Mouse (Mus musculus) c-Kit-positive CD71-positive TER-119-positive erythroid progenitor cells, embryonic 14.5 days (primary cell): ENCODE results near the gene Epb41l3.

ENCODE experiments used
- DNase-seq: peaks from one replicate; pipeline ENCODE4 v3.0.0-alpha.2; 2013; ENCODE audit warnings: low spot score

The Epb41l3 gene

GRCm38 (mm10) chr17:69237172-69237571 is 161.7 kb downstream of the Epb41l3 start:
- DNase-seq = no peak

- DNase-seq = no peak
These were observed 163.4 kb downstream of the Epb41l3 start for GRCm38 (mm10) chr17:69238810-69239373.

DNA sequence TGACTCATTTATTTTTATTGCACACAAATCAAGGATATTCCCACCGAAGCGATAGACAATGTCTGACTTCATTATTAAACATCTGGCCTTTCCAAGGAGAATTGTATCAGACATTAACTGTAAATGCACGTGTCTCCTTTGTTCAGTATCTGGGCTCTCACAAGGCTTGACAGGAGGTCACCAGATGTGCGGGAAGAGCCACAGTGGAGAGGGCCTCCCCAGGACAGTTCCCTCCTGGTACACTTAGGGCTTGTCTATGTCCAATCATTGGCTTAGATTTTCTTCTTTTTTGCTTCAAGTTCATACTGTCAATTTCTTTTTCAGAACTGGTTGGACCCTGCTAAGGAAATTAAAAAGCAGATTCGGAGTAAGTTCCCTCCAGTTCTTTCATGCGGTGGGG is 163.9 kb downstream of the Epb41l3 start:
- DNase-seq = no peak

DNA sequence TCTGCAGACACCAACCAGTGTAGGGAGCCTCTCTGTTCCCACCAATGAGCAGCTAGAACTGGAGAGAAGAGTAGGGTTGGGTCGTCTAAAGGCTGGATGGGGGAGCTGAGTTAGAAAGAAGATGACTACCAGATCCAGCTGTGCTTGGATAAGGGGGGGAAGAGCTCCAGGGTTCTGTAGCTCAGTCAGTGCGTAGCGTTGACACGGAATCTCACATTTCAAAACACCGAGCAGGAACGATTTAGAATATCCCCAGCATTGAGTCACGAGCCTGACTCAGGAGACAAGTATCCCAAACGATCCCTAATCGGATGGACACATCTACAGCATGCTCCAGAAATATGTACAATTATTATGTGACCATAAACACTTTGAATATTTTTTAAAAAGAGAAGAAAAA is 180.4 kb downstream of the Epb41l3 start:
- no peak for DNase-seq

GRCm38 (mm10) chr17:69256441-69256840 is 181.0 kb downstream of the Epb41l3 start:
- no peak for DNase-seq

DNA sequence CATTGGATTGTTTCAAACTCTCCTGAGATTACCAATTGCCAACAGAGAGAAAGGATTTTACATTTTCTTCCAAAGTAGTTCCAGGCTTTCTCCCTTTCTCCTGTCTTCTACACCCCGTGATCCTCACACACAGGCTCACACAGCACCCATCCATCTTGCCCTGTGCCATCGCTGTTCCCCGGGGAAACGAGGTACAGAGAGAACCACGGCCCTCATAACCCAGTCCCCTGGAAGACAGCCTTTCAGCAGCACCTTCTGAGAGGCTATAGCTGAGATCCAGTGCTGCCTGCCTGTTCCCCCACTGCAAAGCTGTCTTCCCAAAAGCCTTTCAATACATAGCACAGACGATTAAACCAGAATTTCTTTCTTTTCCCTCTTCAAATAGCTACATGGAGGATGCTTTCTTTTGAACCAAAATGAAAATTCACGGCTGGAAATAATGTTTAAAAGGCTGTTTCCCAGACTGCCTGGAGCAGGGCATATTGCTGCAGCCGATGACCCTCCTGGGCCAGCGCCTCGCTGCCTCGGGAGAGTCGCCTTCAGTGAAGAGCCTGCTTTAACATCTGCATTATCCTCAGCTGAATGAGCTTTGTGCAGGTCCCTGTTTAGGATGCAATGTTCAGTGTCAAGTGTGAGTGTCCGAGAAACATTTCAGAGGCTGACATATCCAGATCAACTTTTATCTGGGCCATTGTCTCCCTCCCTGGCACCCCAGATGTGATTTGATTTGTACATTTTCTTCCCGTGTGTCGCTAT is 188.5 kb downstream of the Epb41l3 start:
- no peak for DNase-seq

DNA sequence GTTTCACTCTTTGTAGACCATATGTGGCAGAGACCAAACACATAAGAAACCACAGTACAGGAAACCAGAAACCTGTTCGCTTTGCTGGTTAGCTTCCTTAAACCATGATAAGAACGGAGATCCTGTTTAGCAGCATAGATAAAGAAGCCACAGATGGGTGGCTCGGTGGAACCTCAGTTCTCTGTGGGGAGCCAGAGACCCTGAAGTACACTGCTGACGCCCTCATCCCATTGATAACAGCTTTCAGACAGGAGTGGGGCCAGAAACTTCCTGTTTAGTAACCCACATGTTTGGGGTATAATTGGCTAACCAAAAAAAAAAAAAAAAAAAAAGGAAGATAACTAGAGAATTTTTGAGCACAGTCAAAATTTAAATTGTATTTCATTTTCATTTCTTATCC is 189.7 kb downstream of the Epb41l3 start:
- DNase-seq = no peak

- DNase-seq = no peak
These were observed 190.4 kb downstream of the Epb41l3 start for GRCm38 (mm10) chr17:69265759-69266463.

DNA sequence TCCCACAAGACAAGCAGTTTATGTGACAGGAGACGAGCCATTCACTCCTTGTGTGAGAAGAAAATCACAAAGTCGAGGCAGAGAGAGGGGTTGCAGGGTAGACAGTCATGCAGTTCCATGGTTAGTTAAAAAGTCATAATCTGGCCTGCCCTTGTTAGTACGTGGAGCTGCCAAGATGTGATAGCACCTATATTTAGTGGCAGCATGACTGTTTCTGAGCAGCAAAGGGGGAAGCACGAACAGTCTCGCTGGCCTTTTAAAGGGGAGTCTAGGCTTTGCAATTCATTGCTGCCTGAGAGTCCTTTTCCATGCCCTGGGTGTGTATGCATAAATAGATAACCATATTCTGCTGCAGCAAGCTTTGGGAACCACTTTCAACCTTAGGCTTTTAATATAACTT is 191.5 kb downstream of the Epb41l3 start:
- no peak for DNase-seq

DNA sequence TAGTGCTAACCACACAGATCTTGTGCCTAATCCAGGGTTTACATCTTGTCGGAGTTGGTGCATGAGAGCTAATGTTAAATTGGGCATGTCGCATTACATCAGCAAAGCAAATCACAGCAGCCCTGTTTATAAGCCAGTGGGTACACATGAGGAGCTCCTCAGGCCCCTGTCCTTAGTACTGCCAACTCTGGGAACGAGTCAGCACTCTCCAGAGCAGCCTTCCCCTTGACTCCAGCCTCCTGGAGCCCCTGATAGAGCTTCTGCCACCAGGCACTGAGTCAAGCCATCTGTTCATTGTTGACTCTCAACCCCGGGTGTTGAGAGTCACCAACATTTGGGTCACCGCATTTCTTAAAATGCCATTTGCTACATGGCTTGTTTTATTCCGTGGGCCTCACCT is 192.0 kb downstream of the Epb41l3 start:
- DNase-seq = no peak

DNA sequence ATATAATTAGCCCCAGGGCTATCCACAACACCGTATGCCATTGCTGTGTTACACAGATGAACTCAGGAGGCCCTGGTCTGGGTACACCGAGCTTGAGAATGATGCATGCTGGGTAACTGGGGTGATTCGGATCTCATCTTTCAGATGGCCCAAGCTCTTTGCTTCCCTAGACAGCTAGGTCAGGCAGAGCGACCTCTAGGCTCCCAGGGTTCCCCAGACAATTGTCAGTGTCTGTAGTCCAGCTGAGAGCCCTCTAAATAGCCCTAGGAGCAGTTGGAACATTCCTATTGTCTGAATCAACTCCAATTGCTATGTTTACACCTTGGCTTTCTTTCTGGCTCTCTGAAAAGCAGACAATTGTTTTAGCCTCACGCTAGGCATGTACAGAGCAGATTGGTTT is 201.9 kb downstream of the Epb41l3 start:
- DNase-seq = no peak

- DNase-seq = no peak
These were observed 209.0 kb downstream of the Epb41l3 start for GRCm38 (mm10) chr17:69284511-69284910.

- DNase-seq = no peak
These were observed 212.6 kb downstream of the Epb41l3 start for GRCm38 (mm10) chr17:69288130-69288529.

- DNase-seq = no peak
These were observed 214.8 kb downstream of the Epb41l3 start for GRCm38 (mm10) chr17:69290272-69290671.

DNA sequence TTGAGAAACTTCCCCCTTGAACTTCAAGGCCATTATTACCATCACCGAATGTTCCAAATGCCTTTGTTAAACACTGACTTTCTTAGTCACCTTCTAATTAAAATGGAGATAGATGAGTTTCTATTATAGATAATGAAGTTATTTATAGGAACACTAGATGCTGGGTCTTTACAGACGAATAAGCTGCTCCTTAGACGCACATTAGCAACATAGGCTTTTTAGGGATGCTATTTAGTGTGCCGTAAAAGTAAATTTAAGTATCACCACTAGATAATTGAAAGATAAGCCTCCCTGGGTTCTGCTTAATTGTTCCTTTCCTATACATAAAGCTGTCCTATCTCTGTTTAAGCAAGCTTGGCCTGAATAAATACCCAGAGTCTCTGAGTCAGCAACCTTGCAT is 226.1 kb downstream of the Epb41l3 start:
- no peak for DNase-seq

DNA sequence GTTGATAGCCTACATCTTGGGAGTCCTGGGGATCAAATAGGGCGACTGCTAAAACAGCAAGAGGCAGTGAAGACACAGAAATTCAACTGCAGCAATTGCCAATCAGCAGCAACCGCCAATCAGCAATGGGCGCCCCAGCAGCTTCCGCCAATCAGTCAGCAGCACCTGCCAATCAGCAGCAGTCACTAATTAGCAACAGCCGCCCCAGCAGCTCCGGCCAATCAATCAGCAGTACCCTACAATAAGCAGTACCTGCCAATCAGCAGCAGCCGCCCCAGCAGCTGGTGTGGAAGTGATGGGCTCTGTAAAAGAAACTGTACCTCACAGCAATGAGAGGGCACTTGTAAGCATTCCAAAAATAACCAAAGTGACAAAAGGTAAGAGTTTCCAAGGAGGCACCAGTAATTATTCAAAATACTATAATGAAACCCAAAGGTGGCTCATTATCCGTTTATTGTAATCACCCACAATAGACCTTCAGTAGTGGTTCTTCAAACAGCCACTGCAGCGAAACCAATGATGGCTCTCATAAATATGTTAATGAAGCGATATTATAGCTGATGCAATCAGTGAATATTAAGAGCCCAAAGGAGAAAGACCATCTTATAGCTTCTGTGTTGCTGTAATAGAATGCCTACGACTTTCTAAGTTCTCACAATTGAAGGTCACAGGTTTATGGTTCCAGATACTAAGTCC is 228.2 kb downstream of the Epb41l3 start:
- DNase-seq = no peak

DNA sequence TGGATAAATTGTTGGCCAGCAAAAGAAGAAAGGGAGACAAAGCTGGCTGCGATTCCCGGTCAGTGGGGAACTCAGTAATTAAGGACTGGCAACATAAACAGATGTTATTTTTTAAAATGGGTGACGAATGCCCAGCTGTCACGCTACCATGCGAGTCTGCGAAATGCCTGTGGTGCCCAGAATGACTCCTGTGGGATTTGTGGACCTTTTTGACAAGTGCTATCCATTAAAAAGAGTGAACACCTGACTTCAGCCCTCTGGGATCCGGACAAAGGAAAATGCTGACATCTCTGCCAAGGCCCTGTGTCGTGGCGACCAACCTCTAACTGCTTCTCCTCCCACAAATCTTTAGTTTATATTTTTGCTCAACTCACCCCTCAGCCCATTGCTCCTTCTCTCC is 232.2 kb downstream of the Epb41l3 start:
- DNase-seq = no peak

- DNase-seq = no peak
These were observed 234.4 kb downstream of the Epb41l3 start for GRCm38 (mm10) chr17:69309872-69310271.

GRCm38 (mm10) chr17:69320496-69320895 is 245.0 kb downstream of the Epb41l3 start:
- no peak for DNase-seq

GRCm38 (mm10) chr17:69322721-69323120 is 247.2 kb downstream of the Epb41l3 start:
- DNase-seq = no peak
